Mouse (Mus musculus) gastrocnemius, postnatal 4 days (tissue): ENCODE results near the gene Cd46. TPM values are rescaled to one million over a fixed set of nuclear protein-coding genes. Genes with fewer than 3 reads are reported as not detected.

Experiments used
- DNase-seq, 2 experiments: peaks; one replicate each; pipeline ENCODE4 v3.0.0; 2021 to 2022; ENCODE audit warnings: low spot score in 2 of 2, mixed read lengths in 2 of 2
- long read RNA-seq, 2 experiments: library from polyadenylated mRNA; stranded (forward); transcript quantifications; one replicate each; pipeline ENCODE4 v2.0.0; 2021
- total RNA-seq, 2 experiments: library from RNA; stranded (reverse); gene quantifications; 2 replicates each; pipeline ENCODE4 v1.2.3; 2021

The Cd46 gene
- total RNA-seq = 1 to 10 TPM; 2.2 to 2.3 TPM
- long read RNA-seq, experiment 1, partial matches to known transcripts = 4 of 5 reads
- long read RNA-seq, experiment 1, other reads (novel, unspliced or antisense) = 1 of 5 reads
- long read RNA-seq, experiment 2 = 0 reads

GRCm38 (mm10) chr1:195092220-195092720, at the start of gene Cd46:
Cd46 (minus strand) TSS chr1:195092249.
- DNase-seq = peak in 1 of 2 experiments; percentile 55

GRCm38 (mm10) chr1:195132070-195132469, 40.0 kb upstream of the Cd46 start:
- DNase-seq = no peak

GRCm38 (mm10) chr1:195131675-195132015, 39.6 kb upstream of the Cd46 start:
- no peak for DNase-seq

- DNase-seq = peak; percentile 65 to 84
Measured at GRCm38 (mm10) chr1:195130953-195131674, 39.1 kb upstream of the Cd46 start, which contains the start of gene Cr1l. Cr1l (minus strand) TSS chr1:195131586.

GRCm38 (mm10) chr1:195130479-195130878, 38.4 kb upstream of the Cd46 start:
- DNase-seq = no peak

- DNase-seq = no peak
Measured at GRCm38 (mm10) chr1:195129867-195130266, 37.8 kb upstream of the Cd46 start.

- DNase-seq = no peak
Measured at GRCm38 (mm10) chr1:195114414-195114813, 22.4 kb upstream of the Cd46 start.

GRCm38 (mm10) chr1:195113621-195114020, 21.6 kb upstream of the Cd46 start:
- DNase-seq = no peak

- DNase-seq = no peak
Measured at GRCm38 (mm10) chr1:195100693-195101092, 8.6 kb upstream of the Cd46 start.

GRCm38 (mm10) chr1:195098004-195098403, 6.0 kb upstream of the Cd46 start:
- no peak for DNase-seq

GRCm38 (mm10) chr1:195091699-195092219, 290 bp downstream of the Cd46 start:
- DNase-seq = no peak

GRCm38 (mm10) chr1:195082142-195082541, 9.9 kb downstream of the Cd46 start:
- DNase-seq = no peak

GRCm38 (mm10) chr1:195040437-195040836, 51.6 kb downstream of the Cd46 start:
- no peak for DNase-seq

GRCm38 (mm10) chr1:195038386-195038785, 53.7 kb downstream of the Cd46 start:
- no peak for DNase-seq

- DNase-seq = no peak
Measured at GRCm38 (mm10) chr1:195037985-195038384, 54.1 kb downstream of the Cd46 start.

- DNase-seq = no peak
Measured at GRCm38 (mm10) chr1:195037483-195037882, 54.6 kb downstream of the Cd46 start.

- peak in 1 of 2 experiments; percentile 24 for DNase-seq
Measured at GRCm38 (mm10) chr1:195033941-195034340, 58.1 kb downstream of the Cd46 start.

GRCm38 (mm10) chr1:195032738-195033137, 59.3 kb downstream of the Cd46 start:
- DNase-seq = no peak

GRCm38 (mm10) chr1:195031786-195032185, 60.3 kb downstream of the Cd46 start:
- DNase-seq = no peak

- no peak for DNase-seq
Measured at GRCm38 (mm10) chr1:195027507-195027906, 64.5 kb downstream of the Cd46 start.

- DNase-seq = no peak
Measured at GRCm38 (mm10) chr1:195023848-195024247, 68.2 kb downstream of the Cd46 start.

GRCm38 (mm10) chr1:195021831-195022230, 70.2 kb downstream of the Cd46 start:
- DNase-seq = no peak
